16 mouse cellular contexts compared by ENCODE assay signal in genomic region chr8:79386358-79386757, GRCm38 (mm10). TPM values are rescaled to one million over a fixed set of nuclear protein-coding genes. Genes with fewer than 3 reads are reported as not detected.
A peak's percentile ranks its signal among the peaks of the same experiment; 100 is the strongest.
DNase-seq lines count a peak whose midpoint lies in the region; ATAC-seq and TF ChIP-seq lines count a peak whose summit lies in the region.
"Had no signal": no experiment of that assay in that cellular context is flagged by ENCODE, and none has a peak within 500 bp of the region (broad histone marks: within the 10 kb centered on the region; RNA-seq: fewer than 3 reads in every experiment).

No protein-coding gene starts in this region.

- 79% methylated on average over 6 of the region's 6 CpGs for WGBS in embryonic facial prominence, embryonic 13.5 days
- 76% methylated on average over 6 of the region's 6 CpGs for WGBS in embryonic facial prominence, embryonic 10.5 days
- whole genome bisulfite sequencing in liver, adult 2 months, result 83% methylated on average over 6 of the region's 6 CpGs
- WGBS in small intestine, adult 2 months, result 86% methylated on average over 6 of the region's 6 CpGs

- H3K79me2 ChIP-seq in liver, adult 2 months (ENCODE audit: control insufficient read depth, insufficient read depth, low read length), result peaks cover 54% of the 10 kb centered on the region

- no peak for ATAC-seq in embryonic facial prominence, embryonic 13.5 days (ENCODE audit: insufficient number of reproducible peaks, insufficient read depth, low FRiP score, low TSS enrichment, low read depth)
- no peak for ATAC-seq in inflammation-experienced regulatory T-cells, adult 6 months
- ATAC-seq: forebrain, embryonic 15.5 days; midbrain, embryonic 16.5 days had no signal

- peak; percentile 31; the same call in 1 of the 2 replicates for TF ChIP-seq CTCF in liver, adult 2 months (IDR thresholded peaks at IDR 0.05; ENCODE audit: low read depth, low read length)
- peak; percentile 42; the same call in 1 of the 2 replicates for TF ChIP-seq CTCF in small intestine, adult 2 months (IDR thresholded peaks at IDR 0.05; ENCODE audit: extremely low read depth, insufficient read length, insufficient replicate concordance, low read depth, low read length)

- peaks cover 76% of the 10 kb centered on the region for H3K4me1 ChIP-seq in embryonic facial prominence, embryonic 13.5 days
- peaks cover 57% of the 10 kb centered on the region for H3K4me1 ChIP-seq in embryonic facial prominence, embryonic 10.5 days
- peaks cover 15% of the 10 kb centered on the region for H3K4me1 ChIP-seq in liver, adult 2 months (ENCODE audit: control insufficient read depth, insufficient read depth, low read length)
- peaks cover 0 to 21% of the 10 kb centered on the region in 2 experiments; a peak in 2 of 4 replicates for H3K4me1 ChIP-seq in ES-E14 (ENCODE audit: control insufficient read depth in 2 of 2, insufficient read depth in 2 of 2, low read length in 2 of 2, poor library complexity in 1 of 2)
- H3K4me1 ChIP-seq in small intestine, adult 2 months (ENCODE audit: control insufficient read depth, insufficient read depth, insufficient read length, low read length), result peaks cover 9% of the 10 kb centered on the region; the same call in 1 of the 2 replicates

- peaks cover 4% of the 10 kb centered on the region; the same call in 1 of the 2 replicates for H3K36me3 ChIP-seq in embryonic facial prominence, embryonic 13.5 days
- peaks cover 42% of the 10 kb centered on the region for H3K36me3 ChIP-seq in embryonic facial prominence, embryonic 10.5 days (replicated peaks)
- H3K36me3 ChIP-seq in liver, adult 2 months (ENCODE audit: control insufficient read depth, insufficient read depth, low read length), result no peaks in the 10 kb centered on the region
- peaks cover 2% of the 10 kb centered on the region; the same call in 1 of the 2 replicates for H3K36me3 ChIP-seq in ES-E14 (ENCODE audit: control insufficient read depth, insufficient read depth, low read length, poor library complexity, severe bottlenecking)
- 0 out of 2 replicates have a peak, but pooled peaks cover 2% of the 10 kb centered on the region for H3K36me3 ChIP-seq in small intestine, adult 2 months (ENCODE audit: control insufficient read depth, insufficient read depth, low read length)
- H3K36me3 ChIP-seq: forebrain, embryonic 15.5 days had no signal

- intact Hi-C loops in left cerebral cortex, postnatal 25 days (cut with DNase I), result no loop called here

- H3K4me3 ChIP-seq in embryonic facial prominence, embryonic 13.5 days, result no peak overlapping the region
- no peak overlapping the region for H3K4me3 ChIP-seq in embryonic facial prominence, embryonic 10.5 days
- H3K4me3 ChIP-seq in liver, adult 2 months (ENCODE audit: insufficient read depth, low read depth, low read length), result no peak overlapping the region
- H3K4me3 ChIP-seq in ES-E14 (ENCODE audit: insufficient read depth in 1 of 2, low read depth in 1 of 2, low read length in 2 of 2, poor library complexity in 1 of 2, severe bottlenecking in 1 of 2), result no peak overlapping the region
- no peak overlapping the region for H3K4me3 ChIP-seq in small intestine, adult 2 months (ENCODE audit: low read depth, low read length)
- H3K4me3 ChIP-seq: forebrain, embryonic 15.5 days; limb, embryonic 10.5 days had no signal

- in situ Hi-C loops in ES-E14 (cut with MboI; ENCODE audit: low sequenced_read_pairs in 2 of 2, unreplicated experiment in 2 of 2), result no loop called here

- no peaks in the 10 kb centered on the region for H3K27me3 ChIP-seq in embryonic facial prominence, embryonic 13.5 days
- no peaks in the 10 kb centered on the region for H3K27me3 ChIP-seq in embryonic facial prominence, embryonic 10.5 days (replicated peaks; ENCODE audit: low read depth, poor library complexity, severe bottlenecking)
- H3K27me3 ChIP-seq in liver, adult 2 months (ENCODE audit: control insufficient read depth, insufficient read depth, low read length), result no peaks in the 10 kb centered on the region
- H3K27me3 ChIP-seq in small intestine, adult 2 months (ENCODE audit: control insufficient read depth, insufficient read depth, low read length), result no peaks in the 10 kb centered on the region
- H3K27me3 ChIP-seq: forebrain, embryonic 15.5 days had no signal

- no peak for DNase-seq in embryonic facial prominence, embryonic 10.5 days (ENCODE audit: low spot score)
- no peak for DNase-seq in liver, adult 2 months (ENCODE audit: extremely low read depth, low read depth, low spot score)
- DNase-seq in liver (no peak), ES-E14 (ENCODE audit: low read depth, low spot score) (peak; percentile 33)
- DNase-seq in left cerebral cortex, postnatal 25 days (ENCODE audit: low spot score in 2 of 2), result no peak
- DNase-seq: gastrocnemius, postnatal 36 days; heart, postnatal 36 days; kidney, adult 9 months; lung, postnatal 14 days; right cerebral cortex, postnatal 14 days had no signal

- 0 out of 2 replicates have a peak overlapping the region, but pooled peaks have one; percentile 30 for H3K27ac ChIP-seq in embryonic facial prominence, embryonic 13.5 days
- no peak overlapping the region for H3K27ac ChIP-seq in embryonic facial prominence, embryonic 10.5 days (replicated peaks)
- H3K27ac ChIP-seq in liver, adult 2 months (replicated peaks; ENCODE audit: insufficient read depth, low read depth, low read length), result no peak overlapping the region
- no peak overlapping the region for H3K27ac ChIP-seq in ES-E14 (ENCODE audit: insufficient read depth, low read depth, low read length, poor library complexity, severe bottlenecking)
- no peak overlapping the region for H3K27ac ChIP-seq in small intestine, adult 2 months (ENCODE audit: insufficient read depth, low read depth, low read length)
- H3K27ac ChIP-seq: forebrain, embryonic 15.5 days; limb, embryonic 10.5 days had no signal

- no peak overlapping the region for H3K4me2 ChIP-seq in embryonic facial prominence, embryonic 13.5 days
- H3K4me2 ChIP-seq: forebrain, embryonic 15.5 days had no signal

- no peak overlapping the region for H3K9ac ChIP-seq in embryonic facial prominence, embryonic 13.5 days
- no peak overlapping the region for H3K9ac ChIP-seq in liver, adult 2 months (ENCODE audit: low read depth, low read length)
- H3K9ac ChIP-seq in ES-E14 (ENCODE audit: insufficient read depth, low read depth, low read length, poor library complexity, severe bottlenecking), result no peak overlapping the region
- H3K9ac ChIP-seq: forebrain, embryonic 15.5 days had no signal

- peaks cover 4% of the 10 kb centered on the region; the same call in 1 of the 2 replicates for H3K9me3 ChIP-seq in embryonic facial prominence, embryonic 13.5 days
- no peaks in the 10 kb centered on the region for H3K9me3 ChIP-seq in embryonic facial prominence, embryonic 10.5 days
- H3K9me3 ChIP-seq in ES-E14 (ENCODE audit: control insufficient read depth, insufficient read depth, low read depth, low read length), result no peaks in the 10 kb centered on the region
- H3K9me3 ChIP-seq: forebrain, embryonic 15.5 days; limb, embryonic 10.5 days had no signal

- no peak for TF ChIP-seq POLR2A in liver, adult 2 months (IDR thresholded peaks at IDR 0.05; ENCODE audit: extremely low read depth, insufficient read depth, low read length)
- no peak for TF ChIP-seq POLR2A in small intestine, adult 2 months (IDR thresholded peaks at IDR 0.05; ENCODE audit: low read depth, low read length)

TF ChIP-seq in ES-E14, 5 proteins besides CTCF, POLR2A, EP300 and RAD21:
- TF ChIP-seq MAFK (IDR thresholded peaks at IDR 0.05; ENCODE audit: insufficient read depth, low read depth, low read length), result no peak
- TF ChIP-seq ZNF384 (IDR thresholded peaks at IDR 0.05; ENCODE audit: low read depth, low read length), result no peak
- TF ChIP-seq ZC3H11A (IDR thresholded peaks at IDR 0.05; ENCODE audit: borderline replicate concordance, low read depth, low read length), result no peak
- no peak for TF ChIP-seq CHD2 (IDR thresholded peaks at IDR 0.05; ENCODE audit: low read depth, low read length)
- TF ChIP-seq HCFC1 (IDR thresholded peaks at IDR 0.05; ENCODE audit: borderline replicate concordance, insufficient read depth, low read length), result no peak
TF ChIP-seq in ES-E14: peak in this region for 0.

RNA-seq across cellular contexts. Expression of gene Smad1, which starts 13.0 kb away (rescaled TPM):
- 53.9 and 58.0 TPM in 2 replicates for polyA plus RNA-seq in embryonic facial prominence, embryonic 13.5 days (2015; fragmentation: Nextera tagmentation; extraction: Ambion mirVana)
- polyA plus RNA-seq in embryonic facial prominence, embryonic 10.5 days (2016; fragmentation: Nextera tagmentation; extraction: Ambion mirVana), result 41.5 and 42.8 TPM in 2 replicates
- total RNA-seq in liver, adult 2 months (2014; rRNA removed), result 10.8 and 12.0 TPM in 2 replicates
- 17.5 and 25.5 TPM in 2 replicates for polyA plus RNA-seq in liver, adult 2 months (2012; rRNA removed)
- total RNA-seq in ES-E14 (2012; rRNA removed), result 6.4 and 9.4 TPM in 2 replicates
- 27.3 and 54.1 TPM in 2 replicates for polyA plus RNA-seq in small intestine, adult 2 months (2012; rRNA removed)
- 10 to 100 TPM; 29.6 to 33.8 TPM for total RNA-seq in left cerebral cortex, postnatal 25 days (2021)
- 1 to 10 TPM; 2.9 to 8.1 (median 7.1) TPM for polyA plus RNA-seq in inflammation-experienced regulatory T-cells, adult 6 months (2017; shearing (Covaris generic))
